Mouse (Mus musculus) B cell, adult 62 days (primary cell): Measurements from ENCODE around the gene Dgka. TPM values are rescaled to one million over a fixed set of nuclear protein-coding genes. Genes with fewer than 3 reads are reported as not detected.

Source experiments
- total RNA-seq: library from RNA; stranded (reverse); gene quantifications from 4 replicates; pipeline ENCODE4 v1.2.4, GENCODE M21; 2023

Gene Dgka
- total RNA-seq, result 172 to 181 TPM (median 175 TPM) in 4 replicates

GRCm38 (mm10) chr10:128744680-128745601 is at the start of gene Dgka:
Gene Dgka (minus strand): TSS chr10:128744855.

DNA sequence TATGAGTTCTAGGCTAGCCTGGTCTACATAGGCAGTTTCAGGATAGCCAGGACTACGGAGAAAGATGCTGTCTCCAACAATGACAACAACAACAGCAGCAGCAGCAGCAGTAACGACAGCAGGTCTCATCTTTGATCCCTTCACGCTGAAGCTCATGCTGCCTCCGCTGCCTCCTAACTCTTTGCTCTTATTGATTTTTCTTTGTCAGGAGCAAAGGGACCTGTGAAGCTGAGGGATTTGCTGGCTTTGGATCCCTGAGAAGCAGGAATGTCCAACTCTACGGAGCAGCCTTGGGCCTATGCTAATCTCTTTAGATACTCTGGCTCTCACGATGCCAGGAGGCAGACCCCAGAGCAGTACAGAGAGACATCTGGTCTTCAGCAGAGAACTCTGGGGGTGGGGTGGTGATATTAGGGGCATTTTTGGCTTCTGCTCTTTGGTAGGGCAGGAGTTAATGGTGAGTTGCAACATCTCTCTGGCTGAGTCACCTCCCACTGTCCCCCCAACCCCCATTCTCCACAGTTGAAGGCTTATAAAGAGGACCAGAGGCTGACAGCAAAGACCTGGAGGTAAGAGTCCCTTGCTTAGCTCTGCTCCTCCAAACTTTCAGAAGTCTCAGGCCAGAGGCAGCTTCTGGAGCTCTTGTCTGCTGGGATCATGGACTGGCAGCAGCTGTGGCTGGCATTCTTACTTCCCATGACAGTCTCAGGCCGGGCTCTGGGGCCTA is 45.9 kb upstream of the Dgka start, which contains the start of gene Mmp19:
Gene Mmp19, plus strand, starts transcription at position 513 of the 727 bp plus-strand sequence.

GRCm38 (mm10) chr10:128747646-128748251 is 3.1 kb upstream of the Dgka start, which contains the start of gene Pym1:
Gene Pym1 (plus strand): TSS chr10:128747889.

DNA sequence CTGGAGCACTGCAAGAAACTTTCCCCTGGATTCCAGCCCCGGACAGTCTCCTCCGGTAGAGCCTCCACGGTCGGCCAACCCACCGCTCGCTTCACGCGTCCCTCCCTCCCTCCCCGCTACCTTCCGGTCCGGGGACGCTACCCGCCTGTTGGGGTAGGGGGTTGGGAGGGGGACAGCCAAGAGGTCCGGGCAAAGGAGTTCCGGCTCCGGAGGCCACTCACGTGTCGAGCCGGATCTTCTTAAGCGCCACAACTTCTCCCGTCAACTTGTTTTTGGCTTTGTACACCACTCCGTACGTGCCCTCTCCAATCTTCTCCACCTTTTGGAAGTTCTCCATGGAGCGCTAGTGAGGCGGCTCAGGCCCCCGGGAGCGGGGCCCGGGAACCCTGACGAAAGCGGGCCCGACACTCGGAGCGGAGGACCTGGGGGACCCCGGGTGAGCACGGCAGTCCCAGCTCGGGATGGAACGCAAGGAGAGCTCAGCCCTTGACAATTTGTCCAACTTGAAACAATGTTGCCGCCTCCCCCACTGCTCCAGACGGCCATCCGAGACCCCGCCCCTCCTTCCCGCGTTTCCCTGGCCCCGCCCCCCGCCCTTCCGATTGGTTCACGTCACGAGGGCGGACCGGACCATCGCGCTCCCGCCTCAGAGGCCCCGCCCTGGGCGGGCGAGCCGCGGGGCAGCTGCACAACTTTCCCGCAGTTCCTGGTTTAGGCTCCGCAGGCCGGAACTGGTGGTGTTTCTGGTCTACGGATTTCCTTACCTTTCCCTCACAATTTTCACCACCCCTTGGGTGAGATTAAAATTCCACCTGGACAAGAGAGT is 40.0 kb downstream of the Dgka start, which contains the start of gene Cdk2:
Gene Cdk2, minus strand, starts transcription at position 541 of the 826 bp plus-strand sequence.

GRCm38 (mm10) chr10:128703895-128704294 is 40.8 kb downstream of the Dgka start, which contains the start of gene Pmel:
Gene Pmel (plus strand): TSS chr10:128704195.

GRCm38 (mm10) chr10:128695992-128696807 is 48.5 kb downstream of the Dgka start, which contains the start of gene Rab5b:
Gene Rab5b (minus strand): TSS chr10:128696264.

DNA sequence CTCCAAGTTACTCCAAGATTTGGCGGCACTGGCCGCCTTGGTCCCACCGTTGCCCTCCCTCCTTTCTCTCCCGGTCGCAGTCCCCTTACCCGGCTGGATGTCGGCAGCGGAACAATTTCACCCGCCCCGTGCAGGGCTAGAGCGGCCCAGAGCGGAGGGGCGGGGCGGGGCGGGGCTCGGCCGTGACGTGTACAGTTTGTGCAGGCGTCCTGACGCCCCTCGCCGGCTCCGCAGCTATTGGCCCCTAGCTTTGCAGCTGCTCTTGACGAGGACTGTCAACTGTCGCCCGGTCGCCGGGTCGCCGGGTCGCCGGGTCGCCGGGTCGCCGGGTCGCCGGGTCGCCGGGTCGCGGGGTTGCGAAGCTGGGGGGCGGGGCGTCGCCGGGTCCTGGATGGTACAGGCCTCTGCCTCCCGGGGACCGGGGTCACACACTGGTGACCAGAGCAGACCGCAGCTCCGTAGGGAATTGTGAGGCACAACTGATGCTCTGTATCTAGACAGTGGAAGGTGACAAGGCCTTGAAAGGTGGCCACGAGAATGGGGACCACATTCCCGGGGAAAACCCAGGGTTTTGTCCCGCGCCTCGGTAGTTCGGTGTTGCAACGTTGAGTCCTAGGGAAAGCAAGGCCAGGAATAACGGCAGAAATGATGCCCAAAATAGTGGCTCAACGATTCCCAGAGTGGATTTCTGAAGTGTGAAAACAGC is 70.7 kb downstream of the Dgka start, which contains the start of gene Suox:
Gene Suox, minus strand, starts transcription at position 311 of the 706 bp plus-strand sequence.

Other genes starting within 250 kb of the Dgka start
- gene Myl6b, start 246.2 kb downstream of the Dgka start, total RNA-seq, result 0.58 to 0.75 TPM in 2 of 4 replicates, not detected in the others
- 224 to 242 TPM (median 239 TPM) in 4 replicates for gene Esyt1, start 219.0 kb downstream of the Dgka start, total RNA-seq
- gene Zc3h10, start 197.1 kb downstream of the Dgka start, total RNA-seq, result 85.5 to 103 TPM (median 90.6 TPM) in 4 replicates
- 3,750 to 3,896 TPM (median 3,770 TPM) in 4 replicates for gene Rpl41, start 195.6 kb downstream of the Dgka start, total RNA-seq
- gene Pa2g4, start 178.9 kb downstream of the Dgka start, total RNA-seq, result 73.4 to 79.8 TPM (median 76.2 TPM) in 4 replicates
- 1.0 to 1.2 TPM (median 1.1 TPM) in 4 replicates for gene Erbb3, start 155.2 kb downstream of the Dgka start, total RNA-seq
- gene Rps26, start 118.1 kb downstream of the Dgka start, total RNA-seq, result 1,181 to 1,252 TPM (median 1,193 TPM) in 4 replicates
- gene Ikzf4, start 98.9 kb downstream of the Dgka start, total RNA-seq, result 0.19 to 0.27 TPM in 2 of 4 replicates, not detected in the others
- 6.8 to 8.6 TPM (median 7.5 TPM) in 4 replicates for gene Suox, start 70.8 kb downstream of the Dgka start, total RNA-seq
- gene Rab5b, start 48.6 kb downstream of the Dgka start, total RNA-seq, result 54.8 to 63.6 TPM (median 59.7 TPM) in 4 replicates
- gene Pmel, start 40.7 kb downstream of the Dgka start, total RNA-seq, result 0.54 to 2.0 TPM (median 0.80 TPM) in 4 replicates
- gene Cdk2, start 39.8 kb downstream of the Dgka start, total RNA-seq, result 51.3 to 55.3 TPM (median 52.6 TPM) in 4 replicates
- gene Pym1, start 3.0 kb upstream of the Dgka start, total RNA-seq, result 36.5 to 49.4 TPM (median 42.4 TPM) in 4 replicates
- 0.24 to 0.47 TPM in 2 of 4 replicates, not detected in the others for gene Mmp19, start 46.1 kb upstream of the Dgka start, total RNA-seq
- gene Dnajc14, start 59.2 kb upstream of the Dgka start, total RNA-seq, result 65.7 to 75.6 TPM (median 69.1 TPM) in 4 replicates
- 11.7 to 17.1 TPM (median 14.3 TPM) in 4 replicates for gene Tmem198b, start 59.5 kb upstream of the Dgka start, total RNA-seq
- 52.6 to 60.7 TPM (median 55.2 TPM) in 4 replicates for gene Sarnp, start 72.5 kb upstream of the Dgka start, total RNA-seq
- 19.4 to 26.1 TPM (median 22.5 TPM) in 4 replicates for gene Ormdl2, start 76.8 kb upstream of the Dgka start, total RNA-seq
- 51.4 to 56.9 TPM (median 52.5 TPM) in 4 replicates for gene Gdf11, start 146.9 kb upstream of the Dgka start, total RNA-seq
- gene Cd63, start 156.1 kb upstream of the Dgka start, total RNA-seq, result 0.81 to 1.1 TPM (median 0.97 TPM) in 3 of 4 replicates, not detected in the other
- gene Rdh5, start 178.0 kb upstream of the Dgka start, total RNA-seq, result 6.8 to 13.1 TPM (median 7.4 TPM) in 4 replicates
- gene Bloc1s1, start 179.2 kb upstream of the Dgka start, total RNA-seq, result 62.0 to 76.3 TPM (median 67.9 TPM) in 4 replicates
- gene Itga7, start 189.0 kb upstream of the Dgka start, total RNA-seq, result 0.27 TPM in 1 of 4 replicates, not detected in the others
- gene Mettl7b, start 216.1 kb upstream of the Dgka start, total RNA-seq, result not detected in 4 replicates
- gene Olfr9, start 244.6 kb upstream of the Dgka start, total RNA-seq, result not detected in 4 replicates